Mouse (Mus musculus) lung, postnatal 0 days (tissue): ENCODE measurements around the gene Aqp3.

Source experiments
- CTCF ChIP-seq: IDR thresholded peaks from 2 replicates; pipeline ENCODE4 v1.5.1; 2016; ENCODE audit warnings: antibody characterized with exemption, mild to moderate bottlenecking
- EP300 ChIP-seq: IDR thresholded peaks from 2 replicates; pipeline ENCODE4 v1.6.1; 2016; ENCODE audit warnings: antibody characterized with exemption, mild to moderate bottlenecking, control low read depth

DNA sequence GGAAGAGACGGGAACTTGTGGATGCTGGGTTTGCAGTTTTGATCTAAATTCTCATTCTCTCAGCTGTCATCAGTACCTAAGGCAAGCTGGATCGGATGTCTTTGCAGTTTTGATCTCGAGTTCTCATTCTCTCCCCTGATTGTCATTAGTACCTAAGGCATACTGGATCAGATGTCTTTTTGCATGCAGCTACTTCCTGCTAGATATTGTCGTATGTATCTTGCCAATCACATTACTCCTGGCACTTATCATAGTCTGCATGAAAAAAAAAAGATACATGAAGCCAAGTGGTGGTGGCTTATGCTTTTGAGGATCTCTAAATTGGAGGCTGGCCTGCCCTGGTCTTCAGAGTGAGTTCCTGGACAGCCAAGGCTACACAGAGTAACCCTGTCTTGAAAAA, 13.2 kb downstream of the Aqp3 start:
- TF ChIP-seq CTCF (no peak), EP300 (no peak)
